Mouse (Mus musculus): ENCODE measurements around the gene Plekhm1.
"Not testable (repeated sequence)": the region's sequence is repeated elsewhere in the genome, so short reads cannot be mapped to it uniquely, and the experiment has no call there.

The Plekhm1 gene

DNA sequence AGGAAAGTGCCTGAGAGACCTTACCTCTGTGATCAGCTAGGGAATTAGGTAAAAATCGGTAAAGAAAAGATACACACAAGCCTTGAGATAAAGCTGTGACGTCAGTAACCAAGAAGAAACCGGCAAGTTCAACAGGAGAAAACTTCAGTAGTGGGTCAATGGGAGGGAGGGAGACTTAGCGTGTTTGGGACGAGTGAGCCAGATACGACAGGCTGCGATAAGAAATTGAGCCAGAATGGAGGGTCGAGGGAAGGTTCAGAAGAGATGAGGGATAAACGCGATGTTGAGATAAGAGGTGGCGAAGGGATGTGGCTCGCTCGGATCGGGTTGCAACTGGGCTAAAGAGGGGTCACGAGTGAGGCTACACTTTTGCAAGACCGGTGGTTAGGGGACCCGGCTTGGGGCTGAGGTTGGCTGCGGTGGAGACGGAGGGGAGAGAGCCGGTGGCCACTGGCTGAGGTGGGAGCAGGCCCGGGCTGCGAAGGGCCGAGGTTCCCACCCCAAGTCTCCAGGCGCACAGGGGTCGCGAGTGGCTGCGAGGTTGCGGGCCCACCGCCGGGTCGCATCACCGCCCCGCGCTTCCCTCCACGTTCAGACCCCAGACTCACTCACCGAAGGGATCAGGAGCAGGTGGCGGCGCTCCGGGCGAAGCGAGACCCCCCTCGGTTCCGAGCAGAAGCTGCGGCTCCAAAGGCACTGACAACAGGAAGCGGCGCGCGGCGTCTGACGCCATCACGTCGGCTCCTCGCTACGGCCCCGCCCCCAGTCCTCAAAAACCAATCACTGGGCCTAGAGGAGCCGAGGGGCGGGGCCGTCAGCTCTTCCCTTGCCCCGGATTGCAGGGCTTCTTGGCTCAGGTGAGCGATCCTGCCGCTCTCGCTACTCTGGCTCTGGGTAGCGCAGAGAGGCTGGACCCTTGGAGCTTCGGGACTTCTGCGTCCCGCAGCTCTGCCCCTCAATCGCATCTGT, at the start of gene Plekhm1:
Gene Plekhm1 (minus strand): TSS at position 707 of the 969 bp plus-strand sequence.
- peak; percentile 94 for DNase-seq (ENCODE audit: low spot score)

DNA sequence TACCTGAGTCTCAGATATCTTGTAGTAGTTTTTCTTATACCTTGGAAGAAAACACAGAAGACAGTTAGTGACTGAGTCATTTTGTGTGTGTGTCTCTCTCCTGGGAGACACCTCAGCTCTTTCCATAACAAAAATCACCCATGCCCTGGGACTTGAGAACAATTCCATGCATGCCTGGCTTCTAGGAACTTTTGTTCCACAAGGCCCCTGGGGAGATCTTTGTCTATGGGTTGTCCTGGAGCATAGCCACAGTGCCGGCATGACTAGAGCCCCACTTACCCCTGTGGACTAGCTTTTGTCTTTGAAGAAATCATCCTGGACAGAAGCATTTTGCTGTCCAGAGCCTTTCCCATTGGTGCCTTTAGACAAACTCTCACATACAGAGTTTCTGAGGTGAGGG, 38.6 kb upstream of the Plekhm1 start:
- DNase-seq (ENCODE audit: low spot score) = not testable (repeated sequence)

DNA sequence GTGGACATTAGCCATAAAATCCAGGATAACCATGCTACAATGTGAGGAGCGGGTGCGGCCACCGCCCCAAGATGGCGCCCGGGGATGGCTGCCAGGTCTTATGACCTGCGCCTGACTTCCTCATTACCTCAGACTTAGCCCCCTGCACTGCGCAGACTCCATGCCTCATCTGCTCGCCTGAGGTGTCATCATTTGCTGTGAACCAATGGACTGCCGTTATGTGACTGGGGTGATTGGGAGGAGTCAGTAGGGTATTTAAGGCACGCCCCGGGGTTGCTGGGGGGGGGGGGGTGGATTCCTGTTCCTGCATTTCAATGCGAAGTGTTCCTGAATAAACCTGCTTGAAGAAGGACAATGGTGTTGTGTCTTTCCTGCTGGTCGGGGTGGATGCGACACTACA, 37.2 kb upstream of the Plekhm1 start:
- not testable (repeated sequence) for DNase-seq (ENCODE audit: low spot score)

DNA sequence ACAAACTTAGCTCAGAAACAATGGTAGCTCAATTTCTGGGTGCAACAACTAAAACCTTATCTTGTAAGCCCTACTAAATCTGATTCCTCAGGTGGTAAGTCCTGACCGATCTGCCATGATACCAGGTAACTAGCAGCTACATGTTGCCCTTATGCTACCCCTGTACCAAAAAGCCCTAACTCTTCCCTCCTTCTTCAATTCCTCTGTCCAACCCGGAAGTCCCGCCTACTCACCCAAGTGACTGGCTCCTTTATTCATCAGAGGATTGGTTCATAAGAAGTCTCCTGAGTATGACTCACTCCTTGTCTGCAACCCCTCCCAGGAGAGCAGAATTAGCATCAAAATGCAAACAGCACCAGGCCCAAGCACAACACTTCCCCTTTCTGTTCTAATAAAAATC, 31.2 kb upstream of the Plekhm1 start:
- DNase-seq (ENCODE audit: low spot score) = no peak

DNA sequence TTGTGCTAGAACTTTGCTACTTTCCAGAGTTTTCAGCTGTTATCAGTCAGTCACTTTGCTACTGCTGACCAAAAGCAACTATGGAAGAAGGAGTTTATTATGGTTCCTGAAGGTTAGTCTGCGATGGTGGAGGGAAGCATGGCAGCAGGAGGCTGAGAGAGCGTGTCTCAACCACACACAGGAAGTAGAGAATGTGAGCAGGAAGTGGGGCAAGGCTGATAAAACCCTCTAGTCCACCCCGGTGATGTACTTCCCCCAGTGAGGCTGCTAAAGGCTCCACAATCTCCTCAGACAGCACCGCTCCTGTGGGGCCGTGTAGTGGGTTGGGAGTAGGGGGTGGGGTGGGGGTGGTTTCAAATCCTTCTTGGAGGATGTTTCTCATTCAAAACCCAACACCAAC, 23.8 kb upstream of the Plekhm1 start:
- no peak for DNase-seq (ENCODE audit: low spot score)

DNA sequence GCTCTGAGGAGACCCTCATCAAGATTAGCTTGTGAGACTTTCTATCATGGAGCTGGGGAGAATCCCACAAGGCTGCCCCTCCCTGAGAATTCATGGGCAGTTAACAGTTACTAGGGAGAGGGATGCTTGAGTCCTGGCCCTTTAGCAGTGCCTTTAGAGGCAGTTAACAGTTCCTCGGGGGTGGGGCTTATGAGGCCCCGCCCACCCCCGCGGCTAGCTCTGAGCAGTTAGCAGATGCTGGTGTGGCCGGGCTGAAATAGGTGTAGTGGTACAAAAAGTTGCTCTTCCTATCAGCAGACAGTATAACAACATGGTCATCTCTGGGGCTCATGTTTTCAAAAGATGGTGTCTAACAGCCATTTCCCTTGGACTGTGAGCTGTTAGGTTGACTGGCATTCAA, 12.5 kb upstream of the Plekhm1 start:
- peak; percentile 46 for DNase-seq (ENCODE audit: low spot score)

DNA sequence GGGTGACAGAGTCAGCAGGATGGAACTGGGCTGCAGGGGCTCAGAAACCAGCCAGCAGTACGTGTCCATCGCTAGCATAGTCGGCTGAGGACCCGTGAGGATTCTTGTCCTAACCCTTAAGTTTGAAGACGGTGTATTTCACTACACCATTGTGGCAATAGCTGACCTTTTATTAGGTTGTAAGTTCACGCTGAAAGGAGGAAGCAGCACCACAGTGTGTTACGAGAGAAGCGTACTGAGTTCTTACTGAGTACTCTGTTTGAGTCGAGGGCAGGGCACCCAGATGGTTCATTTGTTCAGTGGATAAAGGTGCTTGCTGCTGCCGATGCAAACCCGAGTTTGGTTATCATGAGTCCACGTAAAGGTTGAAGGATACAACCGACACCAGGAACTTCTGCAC, 7.2 kb upstream of the Plekhm1 start:
- no peak for DNase-seq (ENCODE audit: low spot score)

DNA sequence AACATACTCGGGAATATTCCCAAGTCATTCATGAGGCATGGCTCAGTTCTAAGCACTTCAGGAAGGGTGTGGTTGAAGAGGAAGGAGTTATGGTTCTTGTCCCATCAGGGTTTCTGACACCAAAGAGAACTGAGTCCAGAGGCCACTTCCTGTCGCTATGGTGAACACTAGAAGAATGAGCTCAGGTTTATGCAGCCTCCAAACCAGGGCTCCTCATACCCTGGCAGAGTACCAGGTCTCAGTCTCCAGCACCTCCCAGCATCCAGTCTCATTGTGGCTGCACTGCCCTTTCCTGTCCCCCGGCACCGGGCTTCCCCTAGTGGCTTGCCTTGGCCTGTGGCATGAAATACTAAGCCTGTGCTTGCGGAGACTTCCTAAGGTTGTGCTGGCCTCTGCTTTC, 6.7 kb upstream of the Plekhm1 start:
- DNase-seq (ENCODE audit: low spot score) = no peak

DNA sequence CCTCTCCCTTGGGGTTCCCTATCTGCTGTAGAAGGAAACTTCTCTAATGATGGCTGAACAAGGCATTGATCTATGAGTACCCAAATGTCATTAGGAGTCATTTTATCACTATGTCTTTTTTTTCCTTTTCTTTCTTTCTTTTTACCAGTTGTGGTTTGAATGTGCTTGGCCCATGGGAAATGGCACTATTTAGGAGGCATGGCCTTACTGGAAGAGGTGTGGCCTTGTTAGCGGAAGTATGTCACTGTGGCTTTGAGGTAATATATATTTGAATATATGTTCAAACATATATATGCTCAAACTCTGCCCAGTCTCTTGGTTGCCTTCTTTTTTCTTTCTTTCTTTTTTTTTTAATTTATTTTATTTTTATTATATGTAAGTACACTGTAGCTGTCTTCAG, 1.0 kb upstream of the Plekhm1 start:
- no peak for DNase-seq (ENCODE audit: low spot score)

DNA sequence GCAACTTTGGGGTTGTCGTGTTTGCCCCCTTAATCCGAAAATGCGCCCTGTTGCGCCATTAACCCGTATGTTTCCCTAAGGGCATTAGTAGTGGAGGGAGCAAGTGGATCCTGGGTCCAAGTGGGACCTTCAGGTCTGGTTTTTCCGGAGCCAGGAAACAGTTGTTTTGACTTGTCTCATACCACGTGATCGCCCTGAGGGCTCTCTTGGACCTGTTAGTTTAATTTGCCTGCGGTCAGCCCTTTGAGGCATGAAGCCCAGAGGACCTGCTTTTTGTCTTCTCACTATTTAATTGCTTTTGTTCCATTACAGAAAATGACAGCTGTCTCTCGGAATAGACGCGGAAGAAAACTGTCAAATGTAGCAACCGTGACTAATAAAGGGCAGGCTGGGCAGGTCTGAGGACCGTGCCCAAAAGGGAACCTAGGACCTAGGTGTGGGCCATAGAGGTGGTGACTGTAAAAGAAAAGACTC, 500 bp upstream of the Plekhm1 start:
- no peak for DNase-seq (ENCODE audit: low spot score)

DNA sequence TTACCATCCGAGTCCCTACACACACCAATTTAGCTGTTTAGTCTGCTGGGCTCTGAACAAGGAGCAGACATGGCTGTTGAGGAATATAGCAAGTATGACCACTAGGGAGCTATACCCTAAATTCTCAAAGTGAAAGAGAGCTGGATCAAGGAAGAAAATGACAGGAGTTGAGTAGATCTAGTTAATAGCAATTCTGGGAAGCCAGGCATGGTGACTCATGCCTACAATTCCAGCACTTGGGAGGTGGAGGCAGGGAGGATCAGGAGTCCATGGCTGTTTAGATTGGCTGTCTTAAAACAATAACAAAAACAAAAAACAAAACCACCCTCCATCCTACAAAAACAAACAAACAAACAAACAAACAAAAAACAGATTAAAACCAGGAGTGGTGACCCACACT, 1.2 kb downstream of the Plekhm1 start:
- DNase-seq (ENCODE audit: low spot score) = no peak

DNA sequence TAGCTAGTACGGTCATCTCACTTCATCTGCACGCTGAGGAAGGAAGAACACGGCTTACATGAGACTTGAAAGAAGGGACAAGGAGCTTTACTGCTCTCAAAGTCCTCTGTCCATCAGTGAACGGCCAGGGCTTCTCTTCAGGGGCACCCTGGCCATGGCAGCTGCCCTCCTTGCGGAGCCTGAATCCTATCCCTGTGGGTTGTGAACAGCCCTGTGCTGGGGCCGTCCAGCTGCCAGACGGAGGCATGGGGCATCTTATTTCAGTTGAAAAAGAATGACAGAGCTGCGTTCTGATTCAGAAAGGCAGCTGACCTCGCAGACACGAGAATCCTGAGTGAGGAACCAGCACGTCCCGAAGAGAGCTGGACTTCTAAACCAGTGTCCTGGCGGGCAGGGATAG, 3.6 kb downstream of the Plekhm1 start:
- no peak for DNase-seq (ENCODE audit: low spot score)

DNA sequence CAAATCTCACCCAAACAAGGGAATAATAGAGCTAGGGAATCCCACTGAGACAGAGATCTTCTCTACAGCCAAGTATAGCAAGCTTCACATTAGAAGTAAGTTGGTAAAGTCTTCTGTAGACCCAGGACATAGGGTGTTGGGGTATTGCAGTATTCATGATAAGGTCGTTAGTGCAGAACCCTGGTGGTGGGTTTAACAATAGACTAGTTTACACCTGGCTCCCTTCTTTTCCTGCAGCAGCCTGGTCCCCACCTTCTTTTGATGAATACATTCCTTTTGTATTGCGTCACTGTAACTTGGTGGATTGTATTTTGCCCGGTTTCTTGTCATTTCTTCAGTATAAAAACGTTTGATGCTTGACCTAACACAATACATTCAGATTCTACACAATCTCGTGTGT, 5.4 kb downstream of the Plekhm1 start:
- not testable (repeated sequence) for DNase-seq (ENCODE audit: low spot score)

DNA sequence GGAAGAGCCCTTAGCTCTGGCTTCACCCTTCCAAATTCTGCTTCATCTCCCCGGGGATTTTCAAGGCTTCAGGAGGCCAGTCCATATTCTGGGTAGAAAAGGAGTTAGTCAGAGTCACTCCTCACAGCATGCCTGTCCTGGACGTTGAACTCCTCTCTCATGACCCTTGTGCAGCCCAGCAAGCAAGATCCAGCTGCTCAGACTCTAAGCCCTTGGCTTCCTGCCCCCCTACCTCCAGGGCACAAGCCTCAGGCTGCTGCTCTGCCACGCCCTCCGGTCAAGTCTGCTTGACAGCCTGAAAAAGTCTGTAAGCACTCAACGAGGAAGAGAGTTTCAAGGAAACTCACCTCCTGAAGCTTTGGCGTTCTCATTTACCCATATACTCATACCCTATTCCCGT, 5.9 kb downstream of the Plekhm1 start:
- DNase-seq (ENCODE audit: low spot score) = no peak

DNA sequence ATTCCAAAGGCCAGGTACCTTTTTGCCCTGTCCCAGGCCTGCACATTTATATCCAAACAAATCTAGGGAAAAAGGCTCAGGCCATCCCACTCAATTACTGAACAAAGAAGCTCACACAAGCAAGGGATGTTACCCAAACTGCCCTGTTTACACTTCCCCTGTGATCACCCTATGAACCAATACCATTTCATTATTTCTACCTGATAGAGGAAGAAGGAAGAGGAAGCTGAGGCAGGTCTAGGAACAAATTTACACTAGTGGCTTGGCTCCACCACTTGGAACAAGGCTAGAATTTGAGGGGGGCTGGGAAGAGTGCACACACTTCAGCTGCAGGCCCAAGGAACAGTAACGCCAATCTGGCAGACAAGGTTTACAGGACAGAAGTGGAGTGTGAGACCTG, 6.7 kb downstream of the Plekhm1 start:
- no peak for DNase-seq (ENCODE audit: low spot score)

DNA sequence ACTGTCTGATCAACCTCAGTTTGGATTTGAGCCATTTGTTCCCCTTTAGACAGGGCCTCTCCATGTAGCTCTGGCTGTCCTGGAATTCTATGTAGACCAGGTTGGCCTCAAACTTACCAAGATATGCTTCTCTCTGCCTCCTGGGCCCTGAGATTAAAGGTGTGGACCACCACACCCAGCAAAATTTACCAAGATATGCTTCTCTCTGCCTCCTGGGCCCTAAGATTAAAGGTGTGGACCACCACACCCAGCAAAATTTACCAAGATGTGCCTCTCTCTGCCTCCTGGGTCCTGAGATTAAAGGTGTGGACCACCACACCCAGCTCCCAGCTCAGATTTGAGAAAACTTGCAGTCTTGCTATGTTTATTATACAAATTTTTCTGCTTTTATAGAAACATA, 7.9 kb downstream of the Plekhm1 start:
- no peak for DNase-seq (ENCODE audit: low spot score)

DNA sequence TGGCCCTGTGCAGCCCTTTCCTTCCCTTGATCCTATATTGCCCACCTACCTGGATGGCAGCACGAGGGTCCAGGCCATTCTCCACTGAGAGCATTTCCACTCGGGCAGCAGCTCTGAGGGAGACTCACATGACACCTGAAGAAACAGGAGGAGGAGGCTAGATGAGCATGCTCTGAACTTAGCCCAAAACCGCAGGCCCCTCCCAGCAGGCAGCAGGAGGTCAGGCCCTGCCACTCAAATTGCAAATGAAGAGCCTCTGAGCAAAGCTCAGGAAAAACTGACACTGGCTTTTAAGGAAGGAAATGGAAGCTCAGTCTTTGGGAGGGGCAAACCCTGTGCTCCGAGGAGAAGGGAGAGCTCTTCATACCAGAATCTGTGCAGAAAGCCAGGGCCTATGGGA, 8.7 kb downstream of the Plekhm1 start:
- DNase-seq (ENCODE audit: low spot score) = no peak

DNA sequence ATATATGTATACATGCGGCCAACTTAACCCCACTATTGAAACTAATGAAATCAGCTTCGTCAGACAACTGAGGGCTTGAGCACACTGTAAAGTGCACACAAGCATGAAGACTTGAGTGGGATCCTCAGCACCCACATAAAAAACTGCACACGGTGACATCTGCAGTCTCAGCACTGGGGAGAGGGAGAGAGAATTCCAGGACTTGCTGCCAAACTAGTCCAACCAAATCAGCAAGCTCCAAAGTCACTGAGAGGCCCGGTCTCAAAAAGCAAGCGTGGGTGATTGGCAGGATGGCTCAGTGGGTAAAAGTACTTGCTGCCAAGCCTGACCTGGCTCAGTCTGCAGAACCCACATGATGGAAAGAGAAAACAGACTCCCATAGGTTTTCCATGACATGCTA, 9.7 kb downstream of the Plekhm1 start:
- no peak for DNase-seq (ENCODE audit: low spot score)

DNA sequence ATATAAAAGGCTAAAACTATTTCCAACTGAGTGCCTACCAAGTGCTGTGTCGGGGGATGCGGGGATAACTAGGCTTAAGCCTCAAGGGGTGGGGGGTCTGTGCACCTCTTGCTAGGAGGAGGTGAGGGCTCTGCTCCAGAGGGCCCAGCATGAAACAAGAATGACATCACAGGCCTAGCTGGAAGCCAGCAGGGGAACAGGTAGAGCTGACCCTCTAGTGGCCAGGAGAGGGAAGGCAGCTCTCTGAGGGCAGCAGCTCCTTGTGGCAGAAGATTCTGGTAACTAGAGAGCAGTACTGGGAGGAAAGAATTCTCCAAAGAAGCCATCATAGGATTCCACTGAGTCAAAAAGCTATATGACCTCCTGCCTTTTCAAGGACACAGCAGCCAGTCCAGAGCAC, 10.3 kb downstream of the Plekhm1 start:
- no peak for DNase-seq (ENCODE audit: low spot score)

DNA sequence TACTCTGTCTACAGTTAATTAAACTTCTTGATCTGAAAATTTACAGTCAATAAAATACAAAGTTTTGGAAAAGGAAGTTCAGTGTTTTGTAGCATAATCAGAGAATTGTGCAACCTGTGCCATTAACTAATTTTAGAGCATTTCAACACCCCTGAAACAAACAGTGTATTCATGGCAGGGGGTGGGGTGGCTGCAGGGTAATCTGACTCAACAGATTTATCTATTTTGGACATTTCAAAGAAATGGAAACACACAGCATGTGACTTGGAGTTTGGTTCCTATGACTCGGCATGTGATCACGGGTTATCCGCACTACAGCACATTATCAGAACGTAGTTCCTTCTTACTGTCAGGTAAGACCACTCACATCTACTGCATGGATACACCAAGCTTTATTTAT, 12.5 kb downstream of the Plekhm1 start:
- no peak for DNase-seq (ENCODE audit: low spot score)

DNA sequence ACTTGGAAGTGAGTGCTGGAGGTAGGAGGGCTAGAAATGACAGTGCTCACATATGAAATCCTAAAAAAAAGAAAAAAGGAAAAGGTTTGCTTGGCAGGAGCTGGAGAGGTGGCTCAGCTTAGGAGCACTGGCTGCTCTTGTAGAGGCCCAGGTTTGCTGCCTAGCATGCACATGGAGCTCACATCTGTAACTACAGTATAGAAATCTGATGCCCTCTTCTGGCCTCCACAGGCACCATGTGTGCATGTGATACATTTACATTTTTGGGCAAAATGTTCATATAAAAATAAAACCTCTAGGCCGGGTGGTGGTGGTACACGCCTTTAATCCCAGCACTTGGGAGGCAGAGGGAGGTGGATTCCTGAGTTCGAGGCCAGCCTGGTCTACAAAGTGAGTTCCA, 13.4 kb downstream of the Plekhm1 start:
- no peak for DNase-seq (ENCODE audit: low spot score)

DNA sequence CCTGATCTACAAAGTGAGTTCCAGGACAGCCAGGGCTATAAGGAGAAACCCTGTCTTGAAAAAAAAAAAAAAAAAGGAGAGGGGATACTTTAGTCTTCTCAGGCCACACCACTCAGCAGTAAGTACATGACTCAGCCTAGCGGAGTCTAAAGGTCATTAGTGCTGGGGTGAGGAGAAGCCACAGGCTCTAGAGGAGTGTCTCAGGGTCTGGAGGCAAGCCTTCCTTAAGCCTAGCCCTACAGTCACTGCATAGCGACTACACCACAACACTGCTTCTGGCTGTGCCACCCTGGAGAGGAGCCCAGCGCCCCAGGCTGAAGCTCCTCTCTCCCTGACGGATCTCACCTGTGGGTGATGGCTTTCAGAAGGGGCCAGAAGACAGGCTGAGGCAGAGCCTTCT, 15.8 kb downstream of the Plekhm1 start:
- no peak for DNase-seq (ENCODE audit: low spot score)

DNA sequence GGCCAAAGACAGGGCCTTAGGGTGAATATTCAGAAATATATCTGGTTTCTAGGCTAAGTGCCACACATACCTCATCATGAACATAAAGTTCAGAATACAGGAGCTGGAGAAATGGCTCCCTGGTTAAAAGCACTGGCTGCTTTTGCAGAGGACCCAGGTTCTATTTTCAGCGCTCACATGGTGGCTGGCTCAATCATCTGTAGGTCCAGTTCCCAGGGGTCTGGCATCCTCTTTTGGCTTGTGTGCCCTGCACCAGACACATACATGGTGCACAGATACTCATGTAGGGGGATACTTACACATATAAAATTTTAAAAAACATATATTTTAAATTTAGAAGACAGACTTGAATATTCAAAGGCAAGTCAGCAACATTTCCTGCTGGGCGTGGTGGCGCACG, 16.3 kb downstream of the Plekhm1 start:
- DNase-seq (ENCODE audit: low spot score) = no peak

DNA sequence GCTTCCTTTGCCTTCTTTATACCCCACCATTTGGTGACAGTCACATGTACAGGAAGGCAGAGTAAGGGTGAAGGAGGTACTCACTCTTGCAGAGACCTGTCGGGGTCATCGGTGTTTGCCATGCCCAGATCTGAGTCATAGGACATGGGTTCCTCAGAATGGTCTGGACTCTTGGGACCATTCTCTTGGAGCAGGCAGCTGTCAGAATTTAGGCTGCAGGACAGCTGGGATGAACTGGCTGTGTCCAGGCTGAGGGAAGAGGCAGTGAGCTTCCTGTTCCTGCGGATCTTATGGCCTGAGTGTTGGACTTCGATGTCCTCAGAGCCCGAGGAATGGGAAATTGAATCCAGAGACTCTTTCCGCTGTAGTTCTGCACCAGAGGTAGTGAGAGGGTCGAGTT, 17.9 kb downstream of the Plekhm1 start:
- DNase-seq (ENCODE audit: low spot score) = no peak
